Mouse (Mus musculus) lung, adult 10 weeks (tissue): ENCODE measurements around the gene Rab44. TPM values are rescaled to one million over a fixed set of nuclear protein-coding genes. Genes with fewer than 3 reads are reported as not detected.

ENCODE experiments used
- polyA plus RNA-seq: library from polyadenylated mRNA; stranded (reverse); fragments of 350-450 nt; fragmentation: Illumina TruSeq; extraction: RNeasy Lipid Tissue Mini Kit (QIAGEN cat#74804); gene quantifications from one replicate; pipeline ENCODE4 v1.2.3, GENCODE M21; 2014; ENCODE audit warnings: low read depth, low replicate concordance; ENCODE audit not compliant: insufficient read depth

The Rab44 gene
- 6.1 TPM for polyA plus RNA-seq

DNA sequence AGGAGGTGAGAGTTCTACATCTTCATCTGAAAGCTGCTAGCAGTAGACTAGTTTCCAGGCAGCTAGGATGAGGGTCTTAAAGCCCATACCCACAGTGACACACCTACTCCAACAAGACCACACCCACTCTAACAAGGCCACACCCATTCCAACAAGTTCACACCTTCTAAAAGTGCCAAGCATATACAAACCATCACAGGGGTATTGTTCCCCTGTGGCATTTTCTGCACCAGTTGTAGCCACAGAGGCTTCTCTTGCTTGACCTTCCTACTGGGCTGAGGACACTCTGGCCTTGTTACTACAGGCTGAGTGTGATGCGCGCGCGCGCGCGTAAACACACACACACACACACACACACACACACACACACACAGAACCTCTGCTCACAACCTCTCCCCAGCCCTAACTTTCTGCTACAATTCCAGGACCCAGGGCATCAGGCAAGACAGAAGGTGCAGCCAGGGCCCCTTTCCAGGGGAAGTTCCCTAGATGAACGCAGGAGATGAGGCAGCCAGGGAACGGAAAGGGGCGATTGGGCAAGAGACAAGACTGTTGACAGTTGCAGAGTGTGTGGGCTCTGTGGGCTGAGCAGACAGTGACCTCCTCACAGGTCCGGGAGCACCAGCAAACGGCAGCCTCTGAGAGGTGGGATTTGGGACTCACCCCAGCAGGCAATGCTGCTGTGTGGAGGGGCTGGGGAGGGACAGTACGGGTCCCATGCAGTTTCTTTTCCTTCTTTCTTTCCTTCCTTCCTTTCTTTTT is at the start of gene Rab44:
TSS of gene Rab44 (plus strand) at position 555 of the 762 bp plus-strand sequence.

GRCm38 (mm10) chr17:29090776-29091175 is 23.2 kb upstream of the Rab44 start, which contains the start of gene Cdkn1a:
Gene Cdkn1a, plus strand, starts transcription at chr17:29090976.

Other genes with a start within 250 kb of the Rab44 start
- 0.07 TPM for gene 4930539E08Rik, start 198.8 kb upstream of the Rab44 start, polyA plus RNA-seq
- gene Pxt1, start 170.3 kb upstream of the Rab44 start, polyA plus RNA-seq, result not detected
- gene Kctd20, start 162.2 kb upstream of the Rab44 start, polyA plus RNA-seq, result 29.1 TPM
- gene Stk38, start 106.2 kb upstream of the Rab44 start, polyA plus RNA-seq, result 42.7 TPM
- 149 TPM for gene Srsf3, start 81.5 kb upstream of the Rab44 start, polyA plus RNA-seq
- gene Cdkn1a, start 23.2 kb upstream of the Rab44 start, polyA plus RNA-seq, result 98.5 TPM
- 3.7 TPM for gene Cpne5, start 124.0 kb downstream of the Rab44 start, polyA plus RNA-seq
- gene Ppil1, start 150.0 kb downstream of the Rab44 start, polyA plus RNA-seq, result 30.3 TPM
- 93.0 TPM for gene BC004004, start 154.6 kb downstream of the Rab44 start, polyA plus RNA-seq
- gene Pi16, start 203.5 kb downstream of the Rab44 start, polyA plus RNA-seq, result 28.9 TPM
- gene Mtch1, start 233.8 kb downstream of the Rab44 start, polyA plus RNA-seq, result 273 TPM
- 12.6 TPM for gene Fgd2, start 246.8 kb downstream of the Rab44 start, polyA plus RNA-seq